Mouse (Mus musculus): ENCODE data around the gene Vgll4.

- TF ChIP-seq CTCF (IDR thresholded peaks at IDR 0.05; ENCODE audit: extremely low read depth, insufficient read depth, low read length) (no peak), POLR2A (IDR thresholded peaks at IDR 0.05; ENCODE audit: extremely low read depth, insufficient read depth, low read length) (no peak)
These were observed 45.7 kb upstream of the Vgll4 start for GRCm38 (mm10) chr6:115015461-115015860.

All from cortical plate, adult 2 months (tissue).